Mouse (Mus musculus) kidney, adult 2 months (tissue): ENCODE data around the gene Pnpla1.

ENCODE experiments used
- CTCF ChIP-seq: fragments of 200-500 bp; conservative IDR thresholded peaks from 2 replicates; pipeline ENCODE4 v1.5.1; 2011; ENCODE audit warnings: low read depth, mild to moderate bottlenecking, control low read depth, low read length, moderate library complexity, mixed read lengths; ENCODE audit not compliant: insufficient read depth, insufficient read length
- POLR2A ChIP-seq: fragments of 200-500 bp; IDR thresholded peaks from one replicate; pipeline ENCODE4 v1.6.1; 2011; ENCODE audit warnings: low read depth, low read length, control low read depth

- TF ChIP-seq POLR2A (no peak), CTCF (no peak)
Observed at GRCm38 (mm10) chr17:28812345-28812744, 45.9 kb upstream of the Pnpla1 start.
